Mouse (Mus musculus) erythroid progenitor cell, adult 5-6 weeks (primary cell): Measurements from ENCODE around the gene Pald1. TPM values are rescaled to one million over a fixed set of nuclear protein-coding genes. Genes with fewer than 3 reads are reported as not detected.
A peak's percentile ranks its signal among the peaks of the same experiment; 100 is the strongest.

Experiments
- ATAC-seq: replicated peaks from 2 replicates; pipeline ENCODE4 v1.8.0; 2016; ENCODE audit warnings: moderate number of reproducible peaks, mild to moderate bottlenecking, moderate TSS enrichment, inconsistent platforms; ENCODE audit not compliant: poor library complexity, low FRiP score, severe bottlenecking
- total RNA-seq, 2 experiments: library from RNA; stranded (forward) in 1 of 2; stranded (reverse) in 1 of 2; fragments of 150-400 nt in 1 of 2; fragments of 186-747, 209-891 nt in 1 of 2; gene quantifications; 2 replicates each; pipeline versions ENCODE4 v1.2.3 to v1.2.4; 2015 to 2017; ENCODE audit warnings: low replicate concordance in 2 of 2

The Pald1 gene
- total RNA-seq, 2 experiments from 2014 or later: not detected

- ATAC-seq: no peak
These were observed 26.4 kb upstream of the Pald1 start for GRCm38 (mm10) chr10:61409776-61410175.

DNA sequence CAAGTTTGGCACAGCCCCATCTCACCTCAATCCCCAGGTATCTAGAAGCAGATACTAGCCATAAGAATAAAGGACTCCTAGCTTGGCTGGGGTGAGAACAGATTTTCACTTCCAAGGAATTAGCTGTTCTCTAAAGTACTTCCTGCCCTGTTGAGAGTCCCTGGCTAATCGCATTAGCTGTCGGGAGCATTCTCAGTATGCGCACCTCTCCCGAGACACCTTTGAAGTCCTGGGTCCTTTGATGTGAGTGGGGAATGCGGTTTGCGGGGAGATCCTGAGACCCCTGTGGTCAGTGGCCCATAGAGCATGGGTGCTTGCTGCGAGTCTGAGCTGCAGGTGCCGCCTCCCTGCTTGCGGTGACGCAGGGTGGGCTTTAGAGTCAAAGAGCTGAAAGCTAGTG is 22.6 kb upstream of the Pald1 start:
- ATAC-seq: no peak

DNA sequence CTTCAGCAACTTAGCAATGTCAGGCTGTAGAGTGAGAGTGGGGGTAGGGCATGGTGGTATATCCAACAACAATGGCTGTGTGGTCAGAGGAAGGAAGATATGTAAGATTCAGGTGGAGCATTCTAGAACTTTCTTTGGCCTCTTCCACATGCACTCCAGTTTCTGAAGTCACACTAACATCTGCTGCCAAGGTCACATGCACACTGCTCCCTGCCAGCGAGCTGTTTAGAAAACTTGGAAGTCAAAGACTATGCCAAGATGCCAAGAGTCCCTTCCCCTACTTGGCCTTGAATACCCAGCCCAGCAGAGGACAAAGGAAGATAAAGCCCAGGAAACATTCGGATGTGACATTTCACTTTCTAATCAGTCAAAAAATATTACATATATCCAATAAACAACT is 19.6 kb upstream of the Pald1 start:
- ATAC-seq: no peak

GRCm38 (mm10) chr10:61402480-61402879 is 19.1 kb upstream of the Pald1 start:
- no peak for ATAC-seq

- ATAC-seq: no peak
These were observed 17.1 kb upstream of the Pald1 start for GRCm38 (mm10) chr10:61400407-61400806.

DNA sequence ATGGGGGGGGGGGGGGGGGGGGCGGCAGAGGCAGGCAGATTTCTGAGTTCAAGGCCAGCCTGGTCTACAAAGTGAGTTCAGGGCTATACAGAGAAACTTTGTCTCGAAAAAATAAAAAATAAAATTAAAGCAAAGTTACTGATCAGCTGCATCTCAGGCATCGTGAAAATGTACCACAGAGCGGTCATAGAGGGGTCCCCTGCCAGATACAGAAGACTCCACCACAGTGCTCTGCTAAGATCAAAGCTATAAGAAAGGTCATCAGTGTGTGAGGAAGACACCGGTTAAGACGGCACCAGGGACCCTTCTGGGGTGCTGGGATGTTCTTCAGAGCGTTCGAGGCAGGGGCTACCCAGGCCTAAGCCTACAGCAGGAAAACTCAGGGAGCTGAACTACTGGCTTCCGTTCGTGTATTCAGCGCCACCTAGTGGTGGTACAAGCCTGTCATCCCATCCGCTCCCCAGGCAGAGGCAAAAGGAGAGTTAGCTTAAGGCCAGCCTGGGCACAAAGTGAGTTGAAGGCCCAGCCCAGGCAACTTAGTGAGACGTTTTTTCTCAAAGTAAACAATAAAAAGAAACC is 15.9 kb upstream of the Pald1 start:
- peak; percentile 78 for ATAC-seq

- no peak for ATAC-seq
These were observed 14.8 kb upstream of the Pald1 start for GRCm38 (mm10) chr10:61398125-61398524.

DNA sequence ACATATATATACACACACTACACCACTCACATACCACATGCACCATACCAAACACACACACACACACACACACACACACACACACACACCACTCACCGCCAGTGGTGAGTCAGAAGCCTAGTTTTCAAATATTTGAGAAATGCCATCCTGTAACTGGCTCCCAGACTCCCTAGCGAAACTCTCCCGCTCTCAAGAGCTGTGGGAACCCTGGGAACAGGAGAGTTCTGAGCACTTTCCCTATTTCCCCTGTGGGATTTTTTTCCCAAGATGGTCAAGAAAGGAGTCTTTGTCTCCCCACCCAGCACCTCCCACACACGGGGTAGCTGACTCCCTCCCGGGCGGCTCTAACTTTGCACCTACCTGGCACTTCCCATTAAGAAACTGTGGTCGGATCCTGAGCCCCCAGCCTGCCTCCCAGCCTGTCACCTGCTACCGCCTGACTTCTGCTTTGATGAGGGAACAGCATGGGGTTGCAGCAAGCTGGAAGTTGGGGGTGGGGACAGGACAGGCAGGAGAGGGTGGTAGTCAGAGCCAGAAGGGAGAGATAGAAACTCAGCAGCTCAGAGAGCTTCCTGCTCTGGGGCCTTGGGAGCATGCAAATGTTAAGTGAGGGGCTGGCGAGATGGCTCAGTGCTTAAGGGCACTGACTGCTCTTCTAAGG is 11.3 kb upstream of the Pald1 start:
- ATAC-seq: no peak

- no peak for ATAC-seq
These were observed 9.3 kb upstream of the Pald1 start for GRCm38 (mm10) chr10:61392584-61392983.

GRCm38 (mm10) chr10:61390148-61390547 is 6.8 kb upstream of the Pald1 start:
- no peak for ATAC-seq

DNA sequence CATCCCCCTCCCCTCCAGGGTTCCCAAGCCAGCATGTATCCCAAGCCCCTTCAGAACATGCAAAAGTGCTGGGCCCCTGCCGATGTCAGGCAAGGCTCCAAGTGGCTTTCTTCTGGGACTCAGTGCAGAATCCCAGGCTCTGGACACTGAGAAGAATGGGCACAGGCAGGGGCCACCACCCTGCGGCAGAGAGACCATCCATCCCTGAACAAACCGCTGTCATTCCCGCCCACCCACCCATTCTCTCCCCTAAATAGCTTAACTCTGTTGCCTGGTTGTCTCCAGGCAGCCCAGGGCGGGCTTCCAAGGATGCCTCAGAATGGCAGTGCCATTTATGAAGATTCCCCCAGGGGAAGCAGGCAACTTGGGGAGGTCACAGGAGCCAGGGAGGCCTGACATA is 5.7 kb upstream of the Pald1 start:
- ATAC-seq: no peak

DNA sequence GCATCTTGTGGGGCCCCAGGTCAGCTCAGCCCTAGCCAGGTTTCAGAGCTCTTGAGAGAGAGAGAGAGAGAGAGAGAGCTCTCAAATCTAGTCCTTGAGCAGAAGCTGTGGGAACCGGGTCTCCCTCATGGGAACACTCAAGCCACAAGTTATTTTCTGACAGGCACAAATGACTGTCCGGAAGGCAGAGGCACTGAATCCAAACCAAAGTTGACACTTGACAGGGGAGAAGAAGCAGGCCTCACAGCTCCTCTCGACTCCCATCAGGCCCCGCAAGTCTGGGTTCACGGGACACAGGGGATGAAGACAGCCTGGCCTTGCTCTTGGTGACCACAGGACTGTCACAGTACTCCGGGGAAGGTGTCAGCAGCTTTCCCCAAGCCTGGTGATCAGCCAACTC is 3.0 kb upstream of the Pald1 start:
- ATAC-seq: no peak

- ATAC-seq: no peak
These were observed 1.8 kb upstream of the Pald1 start for GRCm38 (mm10) chr10:61385174-61385573.

GRCm38 (mm10) chr10:61383715-61384047 is 351 bp upstream of the Pald1 start:
- no peak for ATAC-seq

DNA sequence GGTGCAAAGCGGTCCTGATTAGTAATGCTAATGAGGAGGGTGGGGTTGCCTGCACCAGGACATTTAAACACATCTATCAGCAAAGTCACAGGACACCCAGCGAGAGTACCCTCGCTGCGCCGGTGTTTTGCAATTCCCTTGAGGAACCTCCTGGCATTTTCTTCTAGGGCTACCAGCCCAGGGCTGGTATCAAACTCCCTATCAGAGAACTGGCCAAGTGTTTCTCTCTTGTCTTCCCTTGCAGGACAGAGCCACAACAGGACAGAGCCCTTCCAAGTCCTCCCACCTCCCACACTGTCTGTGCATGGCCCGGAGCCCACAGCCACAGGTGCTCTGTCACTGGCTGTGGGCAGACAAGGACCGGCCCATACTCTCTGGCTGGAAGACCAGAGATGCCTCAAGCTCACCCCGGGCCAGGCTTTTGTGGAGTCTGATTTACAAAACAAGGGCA is 1.0 kb downstream of the Pald1 start:
- ATAC-seq: no peak

- ATAC-seq: no peak
These were observed 1.5 kb downstream of the Pald1 start for GRCm38 (mm10) chr10:61381823-61382222.

DNA sequence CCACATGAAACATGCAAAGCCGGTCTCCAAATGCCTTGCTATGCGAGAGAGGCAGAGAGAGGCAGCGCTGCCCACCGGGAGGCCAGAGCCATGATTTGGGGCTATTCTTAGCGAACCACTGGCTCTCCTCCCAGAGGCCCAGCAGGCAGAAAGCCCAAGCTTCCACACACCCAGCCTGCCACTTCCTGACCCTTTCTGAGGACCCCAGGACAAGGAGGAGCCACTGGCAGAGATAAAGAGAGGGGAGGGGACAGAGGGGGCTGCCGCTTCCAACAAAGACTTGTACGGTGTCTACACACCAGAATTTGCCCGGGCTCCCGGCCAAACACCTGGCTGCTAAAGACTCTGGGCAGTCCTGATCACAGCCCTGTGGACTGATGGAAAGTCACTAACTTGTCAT is 3.1 kb downstream of the Pald1 start:
- ATAC-seq: no peak

DNA sequence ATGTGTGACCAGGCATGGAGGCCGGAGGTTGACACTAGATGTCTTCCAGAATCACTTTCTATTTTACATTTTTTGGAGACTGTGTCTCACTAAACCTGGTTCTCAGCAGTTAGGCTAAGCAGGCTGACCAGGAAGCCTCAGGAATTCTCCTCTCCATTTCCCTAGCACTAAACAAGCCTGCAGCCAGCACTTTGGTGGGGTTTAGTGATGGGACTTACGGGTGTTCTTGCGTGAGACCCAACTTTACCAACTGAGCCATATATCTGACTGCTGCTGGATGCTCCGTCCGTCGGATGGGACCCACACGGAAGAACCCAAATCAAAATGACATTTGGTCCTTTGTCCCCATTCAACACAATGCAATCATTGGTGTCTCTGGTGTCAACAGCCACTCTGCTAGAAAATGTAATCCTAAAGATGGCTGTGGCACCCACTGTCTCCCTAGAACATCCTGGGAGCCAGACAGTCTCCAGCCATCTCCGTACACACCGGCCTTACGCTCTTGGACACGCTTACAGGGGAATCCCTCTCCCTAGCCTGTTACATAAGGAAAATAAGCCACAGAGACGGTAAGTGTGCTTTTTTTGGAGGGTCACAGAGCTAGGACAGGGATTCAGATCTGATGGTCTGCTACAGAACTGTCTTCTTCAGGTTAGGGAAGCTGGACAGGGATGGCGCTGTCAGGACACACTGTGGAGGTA is 3.8 kb downstream of the Pald1 start:
- ATAC-seq: no peak

GRCm38 (mm10) chr10:61378698-61379097 is 4.6 kb downstream of the Pald1 start:
- ATAC-seq: no peak

DNA sequence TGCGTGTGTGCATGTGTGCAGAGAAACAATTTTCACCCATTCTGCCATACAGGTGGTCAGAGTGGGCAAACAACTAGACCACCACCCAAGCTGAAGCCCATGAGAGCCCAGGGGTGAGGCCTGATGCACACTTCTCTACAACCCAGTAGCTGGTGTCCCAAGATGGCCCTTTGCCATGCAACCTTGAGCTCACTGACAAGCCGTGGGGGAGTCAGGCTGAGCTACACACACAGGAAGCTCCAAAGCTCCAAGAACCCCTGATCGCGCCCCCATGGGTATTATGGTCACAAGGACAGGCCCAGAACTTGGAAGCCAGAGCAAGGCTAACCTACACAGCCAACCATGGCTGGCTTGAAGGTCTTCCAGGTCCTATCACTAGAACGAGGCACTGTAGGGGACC is 5.3 kb downstream of the Pald1 start:
- no peak for ATAC-seq

- no peak for ATAC-seq
These were observed 8.4 kb downstream of the Pald1 start for GRCm38 (mm10) chr10:61374771-61375481.
